Mouse (Mus musculus): ENCODE measurements around the gene Mrpl41.
"Not testable (repeated sequence)": the region's sequence is repeated elsewhere in the genome, so short reads cannot be mapped to it uniquely, and the experiment has no call there.

The Mrpl41 gene

GRCm38 (mm10) chr2:24974906-24975703 lies at the start of gene Mrpl41:
Gene Mrpl41 (minus strand): TSS chr2:24975098.
- DNase-seq: peak; percentile 95

- DNase-seq: no peak
Measured at GRCm38 (mm10) chr2:25022678-25023077, 47.8 kb upstream of the Mrpl41 start.

- no peak for DNase-seq
Measured at GRCm38 (mm10) chr2:25008250-25008649, 33.4 kb upstream of the Mrpl41 start.

- DNase-seq: no peak
Measured at GRCm38 (mm10) chr2:25006767-25007166, 31.9 kb upstream of the Mrpl41 start.

GRCm38 (mm10) chr2:25003946-25004786 lies 29.3 kb upstream of the Mrpl41 start:
- DNase-seq: no peak

- no peak for DNase-seq
Measured at GRCm38 (mm10) chr2:25000544-25001235, 25.8 kb upstream of the Mrpl41 start.

GRCm38 (mm10) chr2:24996471-24996870 lies 21.6 kb upstream of the Mrpl41 start:
- no peak for DNase-seq

GRCm38 (mm10) chr2:24995332-24995731 lies 20.4 kb upstream of the Mrpl41 start:
- no peak for DNase-seq

GRCm38 (mm10) chr2:24987762-24988161 lies 12.9 kb upstream of the Mrpl41 start:
- no peak for DNase-seq

GRCm38 (mm10) chr2:24976960-24977359 lies 2.1 kb upstream of the Mrpl41 start:
- DNase-seq: no peak

GRCm38 (mm10) chr2:24975704-24976297 lies 903 bp upstream of the Mrpl41 start, which contains the start of gene Pnpla7:
Gene Pnpla7 (plus strand): TSS chr2:24976033.
- peak; percentile 60 for DNase-seq

GRCm38 (mm10) chr2:24974452-24974851 lies 446 bp downstream of the Mrpl41 start:
- DNase-seq: peak; percentile 54

- no peak for DNase-seq
Measured at GRCm38 (mm10) chr2:24970386-24970785, 4.5 kb downstream of the Mrpl41 start.

- peak; percentile 87 for DNase-seq
Measured at GRCm38 (mm10) chr2:24962304-24963000, 12.4 kb downstream of the Mrpl41 start, which contains the start of gene Dph7. Gene Dph7 (plus strand): TSS chr2:24962400.

- DNase-seq: no peak
Measured at GRCm38 (mm10) chr2:24960910-24961309, 14.0 kb downstream of the Mrpl41 start.

GRCm38 (mm10) chr2:24952537-24953055 lies 22.3 kb downstream of the Mrpl41 start:
- no peak for DNase-seq

- DNase-seq: no peak
Measured at GRCm38 (mm10) chr2:24950189-24950535, 24.7 kb downstream of the Mrpl41 start.

GRCm38 (mm10) chr2:24949421-24950188 lies 25.3 kb downstream of the Mrpl41 start, which contains the start of gene Zmynd19:
Gene Zmynd19 (plus strand): TSS chr2:24949792.
- DNase-seq: peak; percentile 97

GRCm38 (mm10) chr2:24944304-24944703 lies 30.6 kb downstream of the Mrpl41 start:
- not testable (repeated sequence) for DNase-seq

- DNase-seq: no peak
Measured at GRCm38 (mm10) chr2:24942092-24942491, 32.8 kb downstream of the Mrpl41 start.

Measured in cerebellum, adult 9-10 months (tissue).